Mouse (Mus musculus) heart, embryonic 15.5 days (tissue): ENCODE results near the gene Sap30l. TPM values are rescaled to one million over a fixed set of nuclear protein-coding genes. Genes with fewer than 3 reads are reported as not detected.

Source experiments
- ATAC-seq: fragments of 200-750 bp; cut with Nextera tagmentation; replicated peaks from 2 replicates; pipeline ENCODE4 v1.8.0; 2017; ENCODE audit warnings: low read depth, moderate TSS enrichment; ENCODE audit not compliant: insufficient number of reproducible peaks, insufficient read depth, low FRiP score
- H3K27ac ChIP-seq: fragments of 300-500 bp; sonication (generic); 2 replicates; pipeline ENCODE4 v1.5.1; 2015; ENCODE audit warnings: mild to moderate bottlenecking, inconsistent platforms
- H3K27me3 ChIP-seq: fragments of 300-500 bp; sonication (generic); 2 replicates; pipeline ENCODE4 v1.6.1; 2015; ENCODE audit warnings: inconsistent platforms
- H3K36me3 ChIP-seq: fragments of 300-500 bp; sonication (generic); 2 replicates; pipeline ENCODE4 v1.6.1; 2015; ENCODE audit warnings: mild to moderate bottlenecking, inconsistent platforms
- H3K4me1 ChIP-seq: fragments of 300-500 bp; sonication (generic); replicated peaks from 2 replicates; pipeline ENCODE4 v1.6.1; 2015; ENCODE audit warnings: inconsistent platforms
- H3K4me2 ChIP-seq: fragments of 300-500 bp; sonication (generic); 2 replicates; pipeline ENCODE4 v1.6.1; 2015; ENCODE audit warnings: inconsistent platforms, mild to moderate bottlenecking, moderate library complexity
- H3K4me3 ChIP-seq: fragments of 300-500 bp; sonication (generic); 2 replicates; pipeline ENCODE4 v1.5.1; 2015; ENCODE audit warnings: mild to moderate bottlenecking, inconsistent platforms
- H3K9ac ChIP-seq: fragments of 300-500 bp; sonication (generic); 2 replicates; pipeline ENCODE4 v1.6.1; 2015; ENCODE audit warnings: mild to moderate bottlenecking, inconsistent platforms
- H3K9me3 ChIP-seq: fragments of 300-500 bp; sonication (generic); replicated peaks from 2 replicates; pipeline ENCODE4 v1.6.1; 2016; ENCODE audit warnings: inconsistent platforms
- WGBS: fragments of 180-500 bp; shearing (Covaris S2); methylation state at CpG from one replicate; pipeline ENCODE4 v1.1.7; 2015; ENCODE audit warnings: mixed read lengths; 5-methylcytosine and 5-hydroxymethylcytosine counted together
- polyA plus RNA-seq: library from polyadenylated mRNA; unstranded; fragments of >200 nt; fragmentation: Nextera tagmentation; extraction: Ambion mirVana; gene quantifications from 2 replicates; pipeline ENCODE4 v1.2.1, GENCODE M21; 2015

Gene Sap30l
- polyA plus RNA-seq = 8.9 and 10.0 TPM in 2 replicates

- H3K4me2 ChIP-seq = peak within 1 kb of the TSS; percentile 92
- no peaks in the 10 kb centered on the region for H3K36me3 ChIP-seq
- peak within 1 kb of the TSS; percentile 84 for H3K27ac ChIP-seq
- peak; percentile 97 for ATAC-seq
- H3K4me1 ChIP-seq = peaks cover 23% of the 10 kb centered on the region
- no peaks in the 10 kb centered on the region for H3K27me3 ChIP-seq
- H3K9me3 ChIP-seq = no peaks in the 10 kb centered on the region
- H3K9ac ChIP-seq = peak within 1 kb of the TSS; percentile 89
- peak within 1 kb of the TSS; percentile 89 for H3K4me3 ChIP-seq
- under 1% methylated on average over 64 of the region's 66 CpGs for WGBS
These were observed at the start of gene Sap30l for GRCm38 (mm10) chr11:57800971-57801765. Gene Sap30l (plus strand): TSS chr11:57801637.

GRCm38 (mm10) chr11:57753538-57754203 is 47.8 kb upstream of the Sap30l start:
- Histone ChIP-seq H3K9ac (no peak overlapping the region), H3K36me3 (no peaks in the 10 kb centered on the region), H3K9me3 (no peaks in the 10 kb centered on the region), H3K27ac (no peak overlapping the region), H3K4me3 (no peak overlapping the region), H3K4me1 (peaks cover 24% of the 10 kb centered on the region; the same call in 1 of the 2 replicates), H3K4me2 (no peak overlapping the region), H3K27me3 (no peaks in the 10 kb centered on the region)
- ATAC-seq = no peak
- WGBS = 49% methylated on average over 14 of the region's 14 CpGs

GRCm38 (mm10) chr11:57758621-57759020 is 42.8 kb upstream of the Sap30l start:
- Histone ChIP-seq H3K9me3 (no peaks in the 10 kb centered on the region), H3K27ac (no peak overlapping the region), H3K4me3 (no peak overlapping the region), H3K27me3 (no peaks in the 10 kb centered on the region), H3K9ac (no peak overlapping the region), H3K4me2 (no peak overlapping the region), H3K4me1 (peaks cover 3% of the 10 kb centered on the region; the same call in 1 of the 2 replicates), H3K36me3 (0 out of 2 replicates have a peak, but pooled peaks cover 4% of the 10 kb centered on the region)
- WGBS = 73% methylated on average over 9 of the region's 9 CpGs
- no peak for ATAC-seq

GRCm38 (mm10) chr11:57760509-57761058 is 40.9 kb upstream of the Sap30l start:
- no peak overlapping the region for H3K4me3 ChIP-seq
- H3K27ac ChIP-seq = no peak overlapping the region
- 0 out of 2 replicates have a peak, but pooled peaks cover 4% of the 10 kb centered on the region for H3K36me3 ChIP-seq
- H3K4me1 ChIP-seq = 0 out of 2 replicates have a peak, but pooled peaks cover 2% of the 10 kb centered on the region
- H3K27me3 ChIP-seq = no peaks in the 10 kb centered on the region
- no peaks in the 10 kb centered on the region for H3K9me3 ChIP-seq
- H3K4me2 ChIP-seq = no peak overlapping the region
- no peak overlapping the region for H3K9ac ChIP-seq
- WGBS = 30% methylated on average over 14 of the region's 14 CpGs
- no peak for ATAC-seq

GRCm38 (mm10) chr11:57761347-57761746 is 40.1 kb upstream of the Sap30l start:
- Histone ChIP-seq H3K36me3 (0 out of 2 replicates have a peak, but pooled peaks cover 4% of the 10 kb centered on the region), H3K9me3 (no peaks in the 10 kb centered on the region), H3K9ac (no peak overlapping the region), H3K27ac (no peak overlapping the region), H3K4me2 (no peak overlapping the region), H3K4me3 (no peak overlapping the region), H3K4me1 (0 out of 2 replicates have a peak, but pooled peaks cover 2% of the 10 kb centered on the region), H3K27me3 (no peaks in the 10 kb centered on the region)
- ATAC-seq = no peak
- 87% methylated on average over 4 of the region's 4 CpGs for WGBS

GRCm38 (mm10) chr11:57764124-57764523 is 37.3 kb upstream of the Sap30l start:
- no peaks in the 10 kb centered on the region for H3K27me3 ChIP-seq
- 0 out of 2 replicates have a peak, but pooled peaks cover 4% of the 10 kb centered on the region for H3K36me3 ChIP-seq
- no peaks in the 10 kb centered on the region for H3K9me3 ChIP-seq
- no peak overlapping the region for H3K27ac ChIP-seq
- no peak for ATAC-seq
- no peak overlapping the region for H3K4me2 ChIP-seq
- H3K4me3 ChIP-seq = no peak overlapping the region
- H3K4me1 ChIP-seq = 0 out of 2 replicates have a peak, but pooled peaks cover 2% of the 10 kb centered on the region
- WGBS = 78% methylated on average over 3 of the region's 3 CpGs
- no peak overlapping the region for H3K9ac ChIP-seq

GRCm38 (mm10) chr11:57766617-57767016 is 34.8 kb upstream of the Sap30l start:
- Histone ChIP-seq H3K36me3 (0 out of 2 replicates have a peak, but pooled peaks cover 4% of the 10 kb centered on the region), H3K4me3 (no peak overlapping the region), H3K4me2 (no peak overlapping the region), H3K27me3 (no peaks in the 10 kb centered on the region), H3K4me1 (no peaks in the 10 kb centered on the region), H3K27ac (no peak overlapping the region), H3K9ac (no peak overlapping the region), H3K9me3 (no peaks in the 10 kb centered on the region)
- no peak for ATAC-seq
- 78% methylated on average over 12 of the region's 12 CpGs for WGBS

GRCm38 (mm10) chr11:57767171-57767570 is 34.3 kb upstream of the Sap30l start:
- H3K27ac ChIP-seq = no peak overlapping the region
- no peak overlapping the region for H3K4me3 ChIP-seq
- 50% methylated on average over 6 of the region's 6 CpGs for WGBS

GRCm38 (mm10) chr11:57770776-57771175 is 30.7 kb upstream of the Sap30l start:
- H3K4me3 ChIP-seq = no peak overlapping the region
- no peak overlapping the region for H3K9ac ChIP-seq
- H3K9me3 ChIP-seq = no peaks in the 10 kb centered on the region
- peaks cover 11% of the 10 kb centered on the region for H3K4me1 ChIP-seq
- no peaks in the 10 kb centered on the region for H3K36me3 ChIP-seq
- no peak overlapping the region for H3K27ac ChIP-seq
- WGBS = 91% methylated on average over 5 of the region's 5 CpGs
- H3K4me2 ChIP-seq = no peak overlapping the region
- H3K27me3 ChIP-seq = no peaks in the 10 kb centered on the region
- no peak for ATAC-seq

More at GRCm38 (mm10) chr11:57767171-57767570, 34.3 kb upstream of the Sap30l start:
- 0 out of 2 replicates have a peak, but pooled peaks cover 4% of the 10 kb centered on the region for H3K36me3 ChIP-seq
- H3K9ac ChIP-seq = no peak overlapping the region
- no peaks in the 10 kb centered on the region for H3K4me1 ChIP-seq
- no peaks in the 10 kb centered on the region for H3K9me3 ChIP-seq
- H3K4me2 ChIP-seq = no peak overlapping the region
- ATAC-seq = no peak
- no peaks in the 10 kb centered on the region for H3K27me3 ChIP-seq

- peaks cover 11% of the 10 kb centered on the region for H3K4me1 ChIP-seq
- H3K9me3 ChIP-seq = no peaks in the 10 kb centered on the region
- H3K4me2 ChIP-seq = no peak overlapping the region
- 81% methylated on average over 8 of the region's 8 CpGs for WGBS
- H3K27ac ChIP-seq = no peak overlapping the region
- no peak overlapping the region for H3K4me3 ChIP-seq
- no peak for ATAC-seq
- H3K27me3 ChIP-seq = no peaks in the 10 kb centered on the region
- H3K36me3 ChIP-seq = no peaks in the 10 kb centered on the region
- no peak overlapping the region for H3K9ac ChIP-seq
These were observed 29.8 kb upstream of the Sap30l start for GRCm38 (mm10) chr11:57771676-57772075.

- Histone ChIP-seq H3K4me1 (peaks cover 11% of the 10 kb centered on the region), H3K27me3 (no peaks in the 10 kb centered on the region), H3K4me2 (no peak overlapping the region), H3K27ac (no peak overlapping the region), H3K9me3 (no peaks in the 10 kb centered on the region), H3K9ac (no peak overlapping the region), H3K4me3 (no peak overlapping the region), H3K36me3 (no peaks in the 10 kb centered on the region)
- WGBS = 32% methylated on average over 13 of the region's 13 CpGs
- no peak for ATAC-seq
These were observed 28.0 kb upstream of the Sap30l start for GRCm38 (mm10) chr11:57773479-57773878.
